Mouse (Mus musculus) midbrain, postnatal 0 days (tissue): ENCODE data around the gene Prr7. TPM values are rescaled to one million over a fixed set of nuclear protein-coding genes. Genes with fewer than 3 reads are reported as not detected.

Experiments used
- ATAC-seq: fragments of 200-750 bp; cut with Nextera tagmentation; 2 replicates; pipeline ENCODE4 v1.8.0; 2017; ENCODE audit warnings: moderate number of reproducible peaks, mild to moderate bottlenecking, moderate TSS enrichment, moderate library complexity; ENCODE audit not compliant: low FRiP score
- DNase-seq: peaks from one replicate; pipeline ENCODE4 v3.0.0-alpha.2; 2015; ENCODE audit warnings: low spot score
- H3K27ac ChIP-seq: fragments of 300-500 bp; sonication (generic); 2 replicates; pipeline ENCODE4 v1.5.1; 2014; ENCODE audit warnings: low read depth, mild to moderate bottlenecking, low read length, mixed read lengths
- H3K27me3 ChIP-seq: fragments of 300-500 bp; sonication (generic); 2 replicates; pipeline ENCODE4 v1.6.1; 2014; ENCODE audit warnings: low read length, control low read depth, mixed read lengths; ENCODE audit not compliant: insufficient read depth
- H3K36me3 ChIP-seq: fragments of 300-500 bp; sonication (generic); 2 replicates; pipeline ENCODE4 v1.6.1; 2014; ENCODE audit warnings: low read length, control low read depth, mixed read lengths; ENCODE audit not compliant: insufficient read depth
- H3K4me1 ChIP-seq: fragments of 300-500 bp; sonication (generic); 2 replicates; pipeline ENCODE4 v1.6.1; 2014; ENCODE audit warnings: mild to moderate bottlenecking, control low read depth, antibody characterized with exemption, low read length, mixed read lengths; ENCODE audit not compliant: insufficient read depth
- H3K4me2 ChIP-seq: fragments of 300-500 bp; sonication (generic); 2 replicates; pipeline ENCODE4 v1.6.1; 2014; ENCODE audit warnings: low read depth, mild to moderate bottlenecking, low read length, mixed read lengths; ENCODE audit not compliant: poor library complexity, severe bottlenecking
- H3K4me3 ChIP-seq: fragments of 300-500 bp; sonication (generic); 2 replicates; pipeline ENCODE4 v1.5.1; 2014; ENCODE audit warnings: low read depth, mild to moderate bottlenecking, low read length, moderate library complexity
- H3K9ac ChIP-seq: fragments of 300-500 bp; sonication (generic); replicated peaks from 2 replicates; pipeline ENCODE4 v1.6.1; 2014; ENCODE audit warnings: mild to moderate bottlenecking, low read length, moderate library complexity, mixed read lengths; ENCODE audit not compliant: poor library complexity, severe bottlenecking
- H3K9me3 ChIP-seq: fragments of 300-500 bp; sonication (generic); 2 replicates; pipeline ENCODE4 v1.6.1; 2016; ENCODE audit warnings: low read length, control low read depth
- CTCF ChIP-seq: IDR thresholded peaks from 2 replicates; pipeline ENCODE4 v1.5.1; 2016; ENCODE audit warnings: antibody characterized with exemption, mild to moderate bottlenecking
- WGBS: fragments of 180-500 bp; shearing (Covaris S2); extraction: QIAGEN DNeasy Blood & Tissue Kit; methylation state at CpG from one replicate; pipeline ENCODE4 v1.1.7; 2014; 5-methylcytosine and 5-hydroxymethylcytosine counted together
- polyA plus RNA-seq: library from polyadenylated mRNA; unstranded; fragments of >200 nt; fragmentation: Nextera tagmentation; extraction: Ambion mirVana; gene quantifications from 2 replicates; pipeline ENCODE4 v1.2.1, GENCODE M21; 2015
- total RNA-seq: library from RNA; depleted of rRNA; stranded (reverse); fragments of >200 nt; gene quantifications from 2 replicates; pipeline ENCODE4 v1.2.3, GENCODE M21; 2014

Gene Prr7
- total and polyA plus RNA-seq, 2 experiments from 2014 or later: 8.1 to 131 TPM

DNA sequence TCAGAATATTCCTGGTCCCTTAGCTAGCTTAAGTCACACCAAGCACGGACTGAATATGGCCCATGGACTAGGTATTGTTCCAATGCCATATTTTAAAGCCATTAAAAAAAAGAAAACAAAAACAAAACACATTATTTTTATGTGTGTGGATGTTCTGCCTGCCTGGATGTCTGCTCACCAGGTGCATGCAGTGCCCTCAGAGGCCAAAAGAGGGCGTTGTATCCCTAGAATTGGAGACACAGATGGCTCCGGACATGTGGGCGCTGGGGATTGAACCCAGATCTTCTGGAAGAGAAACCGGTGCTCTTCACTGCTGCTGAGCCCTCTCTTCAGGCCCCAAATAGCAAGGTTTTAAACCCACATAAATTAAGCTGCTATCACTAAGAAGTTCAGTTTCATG, 14.0 kb downstream of the Prr7 start:
- WGBS: 51% methylated on average over 5 of the region's 5 CpGs
- no peaks in the 10 kb centered on the region for H3K9me3 ChIP-seq
- H3K4me3 ChIP-seq: no peak overlapping the region
- DNase-seq (no peak), ATAC-seq (no peak)
- H3K27ac ChIP-seq: no peak overlapping the region
- H3K36me3 ChIP-seq: peaks cover 67% of the 10 kb centered on the region
- no peaks in the 10 kb centered on the region for H3K27me3 ChIP-seq
- H3K4me2 ChIP-seq: no peak overlapping the region
- H3K4me1 ChIP-seq: peaks cover 9% of the 10 kb centered on the region; the same call in 1 of the 2 replicates
- TF ChIP-seq CTCF: peak; percentile 72
- H3K9ac ChIP-seq: no peak overlapping the region

DNA sequence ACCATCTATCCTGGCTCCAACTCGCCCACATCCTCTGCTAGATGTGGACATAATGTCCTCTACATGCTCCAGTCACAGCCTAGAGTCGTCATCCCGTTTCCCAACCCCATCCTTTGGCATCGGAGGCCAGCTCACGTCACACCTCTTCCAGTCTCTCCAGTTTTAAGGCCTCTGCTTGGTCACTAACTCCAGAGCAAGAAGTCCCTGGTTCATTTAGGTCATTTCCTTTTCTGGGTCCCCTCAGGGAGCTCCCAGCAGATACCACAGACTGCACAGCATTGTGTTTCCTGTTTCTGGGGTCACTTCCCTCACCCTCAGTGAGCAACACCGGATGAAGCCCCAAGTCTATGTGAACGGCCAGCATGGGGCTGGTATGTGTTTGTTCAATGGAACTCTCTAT, 14.9 kb downstream of the Prr7 start:
- no peak for DNase-seq
- H3K9ac ChIP-seq: no peak overlapping the region
- peaks cover 10% of the 10 kb centered on the region; the same call in 1 of the 2 replicates for H3K4me1 ChIP-seq
- WGBS: 87% methylated on average over 7 of the region's 7 CpGs
- H3K4me2 ChIP-seq: no peak overlapping the region
- H3K4me3 ChIP-seq: no peak overlapping the region
- H3K36me3 ChIP-seq: peaks cover 68% of the 10 kb centered on the region
- H3K27me3 ChIP-seq: no peaks in the 10 kb centered on the region
- ATAC-seq: no peak
- H3K27ac ChIP-seq: 0 out of 2 replicates have a peak overlapping the region, but pooled peaks have one; percentile 7
- TF ChIP-seq CTCF: no peak
- H3K9me3 ChIP-seq: no peaks in the 10 kb centered on the region

DNA sequence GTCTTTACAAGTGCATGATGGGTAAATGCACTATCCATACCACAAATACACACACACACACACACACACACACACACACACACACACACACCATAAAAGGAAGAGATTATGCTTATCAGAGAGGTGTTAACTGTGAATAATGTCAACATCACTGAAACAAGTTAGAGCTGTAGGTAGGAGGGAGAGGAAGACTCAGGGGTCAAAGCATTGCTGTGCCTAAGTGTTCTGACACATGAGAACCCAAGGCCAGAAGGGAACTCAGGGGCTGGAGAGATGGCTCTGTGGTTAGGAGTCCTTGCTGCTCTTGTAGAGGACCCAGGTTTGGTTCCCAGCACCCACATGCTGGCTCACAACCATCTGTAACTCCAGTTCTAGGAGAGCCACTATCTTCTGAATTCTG, 15.9 kb downstream of the Prr7 start:
- Histone ChIP-seq H3K4me2 (no peak overlapping the region), H3K4me3 (no peak overlapping the region), H3K27me3 (no peaks in the 10 kb centered on the region), H3K9me3 (no peaks in the 10 kb centered on the region), H3K36me3 (peaks cover 63% of the 10 kb centered on the region), H3K4me1 (peaks cover 11% of the 10 kb centered on the region; the same call in 1 of the 2 replicates), H3K9ac (no peak overlapping the region), H3K27ac (no peak overlapping the region)
- DNase-seq (no peak), ATAC-seq (no peak)
- no peak for TF ChIP-seq CTCF

DNA sequence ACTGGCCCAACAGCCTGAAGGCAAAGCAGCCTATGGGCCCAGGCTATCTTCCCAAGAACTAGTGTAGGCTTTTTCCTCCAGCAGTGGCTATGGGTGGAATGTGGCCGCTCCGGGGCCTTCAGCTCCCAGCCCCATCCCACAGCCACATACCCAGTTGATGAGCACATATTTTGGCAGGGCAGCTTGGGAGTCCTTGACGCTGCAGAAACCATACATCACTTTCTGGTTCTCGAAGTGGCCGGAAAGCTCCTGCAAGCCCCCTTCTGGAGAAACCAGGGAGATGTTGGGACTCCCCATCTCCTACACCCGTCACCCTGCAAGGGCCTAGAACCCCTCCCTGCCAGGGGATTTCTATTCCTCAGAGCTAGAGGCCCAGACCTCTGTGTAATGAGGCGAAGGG, 18.5 kb downstream of the Prr7 start:
- H3K9ac ChIP-seq: no peak overlapping the region
- peak overlapping the region; percentile 32; the same call in 1 of the 2 replicates for H3K27ac ChIP-seq
- no peak for ATAC-seq
- TF ChIP-seq CTCF: peak; percentile 9; the same call in 1 of the 2 replicates
- DNase-seq: no peak
- peaks cover 11% of the 10 kb centered on the region; the same call in 1 of the 2 replicates for H3K4me1 ChIP-seq
- no peaks in the 10 kb centered on the region for H3K9me3 ChIP-seq
- no peak overlapping the region; the same call in none of the 2 replicates for H3K4me3 ChIP-seq
- peaks cover 40% of the 10 kb centered on the region for H3K36me3 ChIP-seq
- peak overlapping the region; percentile 97 for H3K4me2 ChIP-seq
- 62% methylated on average over 7 of the region's 7 CpGs for WGBS
- no peaks in the 10 kb centered on the region for H3K27me3 ChIP-seq

DNA sequence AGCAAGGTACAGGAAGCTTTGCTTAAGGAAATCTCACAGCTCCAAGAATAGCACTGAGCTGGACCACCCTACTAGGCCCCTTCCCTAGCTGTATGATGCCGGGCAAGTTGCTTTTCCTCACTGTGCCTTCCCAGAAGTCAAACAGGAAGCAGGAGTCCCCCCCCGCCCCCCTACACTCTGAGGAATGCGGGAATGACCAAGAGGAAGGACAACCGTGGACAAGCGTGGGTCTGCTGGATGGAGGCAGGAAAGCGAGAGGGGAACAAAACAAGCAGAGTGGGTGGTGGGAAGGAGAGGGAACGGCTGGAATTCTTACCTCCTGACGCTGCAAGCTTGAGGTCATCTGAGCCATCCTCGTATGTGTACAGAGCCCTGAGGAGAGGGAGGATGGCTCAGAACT, 19.0 kb downstream of the Prr7 start:
- Histone ChIP-seq H3K9me3 (no peaks in the 10 kb centered on the region), H3K36me3 (peaks cover 39% of the 10 kb centered on the region), H3K4me3 (peak overlapping the region; percentile 75), H3K27ac (peak overlapping the region; percentile 75), H3K9ac (peak overlapping the region; percentile 98), H3K4me1 (peaks cover 11% of the 10 kb centered on the region; the same call in 1 of the 2 replicates), H3K4me2 (peak overlapping the region; percentile 97), H3K27me3 (no peaks in the 10 kb centered on the region)
- WGBS: 32% methylated on average over 9 of the region's 9 CpGs
- ATAC-seq (no peak), DNase-seq (no peak)
- TF ChIP-seq CTCF: no peak

DNA sequence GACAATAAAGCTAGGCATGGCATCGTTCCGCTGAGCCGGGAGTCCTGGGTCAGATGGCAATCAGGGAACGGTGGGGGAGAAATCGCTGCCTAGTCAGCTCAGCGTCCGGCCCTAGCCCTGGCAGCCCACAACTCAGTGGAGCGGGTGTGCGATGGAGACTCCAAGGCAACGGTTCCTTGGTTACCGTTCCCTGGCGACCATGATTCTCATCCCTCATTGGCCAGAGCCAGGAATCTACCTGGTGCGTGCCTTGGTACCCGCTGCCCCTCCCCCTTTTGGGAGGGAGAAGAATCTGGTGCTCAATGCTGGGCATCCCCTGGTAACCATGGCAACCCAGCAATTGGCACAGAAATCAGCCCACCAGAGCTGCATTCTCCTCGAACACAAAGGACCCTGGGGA, 19.5 kb downstream of the Prr7 start:
- no peak for TF ChIP-seq CTCF
- Histone ChIP-seq H3K4me1 (peaks cover 11% of the 10 kb centered on the region; the same call in 1 of the 2 replicates), H3K9me3 (no peaks in the 10 kb centered on the region), H3K36me3 (peaks cover 39% of the 10 kb centered on the region), H3K27me3 (no peaks in the 10 kb centered on the region), H3K4me2 (peak overlapping the region; percentile 97), H3K4me3 (peak overlapping the region; percentile 75), H3K9ac (peak overlapping the region; percentile 98), H3K27ac (peak overlapping the region; percentile 75)
- DNase-seq (peak; percentile 95), ATAC-seq (peak; percentile 79)
- WGBS: 3% methylated on average over 15 of the region's 15 CpGs
